Mouse (Mus musculus): ENCODE measurements around the gene Trim26.
A peak's percentile ranks its signal among the peaks of the same experiment; 100 is the strongest.
"Not testable (repeated sequence)": the region's sequence is repeated elsewhere in the genome, so short reads cannot be mapped to it uniquely, and the experiment has no call there.

Trim26 gene

DNA sequence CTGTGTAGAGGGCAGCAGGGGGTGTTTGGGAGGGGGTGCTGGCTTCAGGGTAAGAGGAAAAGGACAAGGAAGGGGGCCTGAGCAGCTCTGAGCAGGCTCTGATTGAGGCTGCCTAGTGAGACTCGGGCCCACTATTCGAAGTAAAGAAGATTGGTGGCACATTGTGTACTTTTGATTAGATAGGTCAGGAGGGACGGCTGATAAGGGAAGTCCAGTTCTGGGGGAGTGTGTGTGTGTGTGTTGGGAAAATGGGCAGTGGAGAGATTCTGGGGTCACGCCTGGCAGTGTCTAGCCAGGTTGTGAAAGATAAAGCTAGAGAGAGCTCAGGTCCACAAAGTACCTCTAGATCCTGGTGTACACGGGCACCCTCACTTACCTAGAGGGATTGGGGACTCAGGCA, 14.7 kb downstream of the Trim26 start:
- no peak for DNase-seq

DNA sequence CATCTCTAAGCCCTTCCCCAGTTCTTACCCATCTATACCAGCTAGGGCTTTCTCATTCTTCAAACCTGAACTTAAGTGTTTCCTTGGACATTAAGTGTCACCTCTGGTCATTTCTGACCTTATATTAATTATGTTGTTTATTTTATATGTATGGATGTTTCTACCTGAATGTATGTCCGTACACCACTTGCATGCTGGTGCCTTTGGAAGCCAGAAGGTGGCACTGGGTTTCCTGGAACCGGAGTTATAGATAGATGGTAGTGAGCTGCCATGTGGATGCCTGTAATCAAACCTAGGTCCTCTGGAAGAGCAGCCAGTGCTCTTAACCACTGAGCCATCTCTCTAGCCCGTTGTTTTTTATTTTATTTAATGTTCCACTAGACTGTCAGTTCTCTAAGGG, 18.6 kb downstream of the Trim26 start:
- DNase-seq, result no peak

- DNase-seq, result no peak
Observed at GRCm38 (mm10) chr17:36856236-36856635, 19.3 kb downstream of the Trim26 start.

- no peak for DNase-seq
Observed at GRCm38 (mm10) chr17:36858181-36858580, 21.2 kb downstream of the Trim26 start.

DNA sequence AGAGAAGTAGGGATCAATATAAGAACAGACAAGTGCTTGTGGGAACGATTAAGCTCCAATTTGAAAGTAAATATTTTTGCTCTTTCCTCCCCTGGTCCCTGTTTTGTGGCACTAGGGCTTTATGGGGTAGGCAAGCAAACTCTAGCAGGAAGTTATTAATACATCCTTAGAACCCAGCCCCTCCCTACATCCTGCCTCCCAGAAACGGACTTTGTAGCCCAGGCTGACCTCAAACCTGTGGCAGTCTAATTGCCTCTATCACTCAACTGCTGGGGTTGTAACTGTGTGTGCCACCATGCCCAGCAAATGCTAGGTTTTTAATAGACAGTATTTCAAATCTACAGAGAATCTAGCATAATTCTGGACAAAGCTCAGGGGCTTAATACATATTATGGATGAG, 24.7 kb downstream of the Trim26 start:
- no peak for DNase-seq

DNA sequence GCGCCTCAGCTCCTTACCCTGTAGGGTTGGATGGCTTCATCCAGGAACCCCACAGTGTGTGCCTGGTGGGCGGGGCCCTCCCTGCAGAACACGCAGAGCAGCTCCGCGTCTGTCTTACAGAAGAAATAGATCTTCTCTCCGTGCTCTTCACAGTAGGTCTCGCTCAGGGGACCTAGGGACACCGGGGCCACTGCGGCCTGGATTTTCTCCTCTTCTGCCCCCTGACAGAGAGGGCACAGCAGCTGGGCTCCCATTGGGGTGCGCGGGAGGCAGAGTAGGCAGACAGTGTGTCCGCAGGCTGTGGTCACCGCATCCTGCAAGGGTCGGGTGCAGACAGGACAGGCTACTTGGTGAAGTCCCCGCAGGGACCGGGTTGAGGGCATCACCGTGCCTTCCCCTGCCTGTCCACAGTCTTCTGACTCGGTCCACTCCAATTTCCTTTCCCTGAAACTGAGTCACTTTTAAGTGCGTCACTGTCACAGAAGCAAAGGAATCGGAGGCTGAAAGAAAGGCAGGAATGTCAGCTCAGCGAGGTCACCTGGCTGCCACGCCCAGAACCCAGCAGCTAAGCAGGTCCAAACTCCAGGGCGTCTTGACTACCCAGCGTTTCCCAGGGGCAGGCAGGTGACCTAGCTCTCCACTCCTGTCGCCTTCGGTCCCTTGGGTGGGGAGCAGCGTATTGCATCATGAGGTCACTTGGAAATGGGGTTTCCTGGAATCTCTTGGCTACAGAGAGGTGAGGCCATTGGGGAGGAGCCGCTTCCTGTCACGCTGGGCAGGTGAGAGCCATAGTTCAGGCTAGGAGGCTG, 30.0 kb downstream of the Trim26 start, which contains the start of gene Trim15:
TSS of gene Trim15 (minus strand) at position 492 of the 809 bp plus-strand sequence.
- DNase-seq, result no peak

GRCm38 (mm10) chr17:36868836-36869235, 31.9 kb downstream of the Trim26 start:
- no peak for DNase-seq

DNA sequence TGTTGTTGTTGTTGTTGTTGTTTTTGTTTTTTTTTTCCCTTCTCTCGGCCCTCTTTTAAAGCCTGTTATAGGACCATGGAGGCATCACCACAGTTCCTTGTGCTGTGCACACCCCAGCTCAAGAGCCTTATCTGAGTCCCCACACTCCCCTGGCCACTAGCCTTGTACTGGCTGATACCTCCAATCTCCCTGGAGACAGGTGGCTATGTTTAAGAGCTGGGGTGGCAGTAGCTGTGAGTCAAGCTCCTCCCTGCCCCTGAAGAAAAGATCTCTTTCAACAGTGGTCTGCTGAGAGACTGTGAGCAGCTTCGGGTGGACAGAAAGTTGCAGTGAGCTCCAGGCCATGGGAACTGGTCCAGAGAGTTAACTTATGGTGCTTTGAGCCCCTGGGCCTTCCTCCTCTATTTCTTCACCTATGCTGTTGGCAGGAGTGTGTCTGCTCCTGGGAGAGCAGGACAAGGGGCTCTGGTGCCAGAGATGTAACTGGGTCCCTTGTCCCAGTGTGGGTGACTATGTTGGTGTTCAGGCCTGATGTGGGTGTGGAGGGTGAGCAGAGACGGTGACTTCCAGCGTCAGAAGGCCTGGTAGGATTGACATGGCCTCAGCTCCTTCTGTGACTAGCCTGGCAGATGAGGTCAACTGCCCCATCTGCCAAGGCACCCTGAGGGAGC, 32.5 kb downstream of the Trim26 start, which contains the start of gene Trim10:
TSS of gene Trim10 (plus strand) at position 291 of the 671 bp plus-strand sequence.
- no peak for DNase-seq

- DNase-seq, result peak; percentile 47 to 49
Observed at GRCm38 (mm10) chr17:36869955-36870810, 33.2 kb downstream of the Trim26 start.

DNA sequence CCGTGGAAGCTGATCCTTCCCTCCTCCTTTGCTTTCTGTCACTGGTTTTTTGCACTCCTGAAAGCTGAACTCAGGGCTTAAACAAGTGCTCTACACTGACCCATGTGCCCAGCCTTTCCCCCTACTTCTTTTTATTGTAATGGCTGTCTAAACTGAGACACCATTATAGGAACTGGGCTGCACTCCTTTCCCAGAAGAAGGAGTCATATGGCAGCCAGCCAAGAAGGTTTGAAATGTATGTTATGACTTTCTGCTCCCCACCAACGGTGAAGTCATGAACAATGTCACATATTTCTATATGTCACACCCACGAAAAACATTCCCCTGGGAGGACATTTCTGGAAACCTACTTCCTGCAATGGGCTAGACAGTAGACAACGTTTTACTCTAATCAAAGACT, 37.7 kb downstream of the Trim26 start:
- DNase-seq, result no peak

- DNase-seq, result no peak
Observed at GRCm38 (mm10) chr17:36883350-36883749, 46.4 kb downstream of the Trim26 start.

DNA sequence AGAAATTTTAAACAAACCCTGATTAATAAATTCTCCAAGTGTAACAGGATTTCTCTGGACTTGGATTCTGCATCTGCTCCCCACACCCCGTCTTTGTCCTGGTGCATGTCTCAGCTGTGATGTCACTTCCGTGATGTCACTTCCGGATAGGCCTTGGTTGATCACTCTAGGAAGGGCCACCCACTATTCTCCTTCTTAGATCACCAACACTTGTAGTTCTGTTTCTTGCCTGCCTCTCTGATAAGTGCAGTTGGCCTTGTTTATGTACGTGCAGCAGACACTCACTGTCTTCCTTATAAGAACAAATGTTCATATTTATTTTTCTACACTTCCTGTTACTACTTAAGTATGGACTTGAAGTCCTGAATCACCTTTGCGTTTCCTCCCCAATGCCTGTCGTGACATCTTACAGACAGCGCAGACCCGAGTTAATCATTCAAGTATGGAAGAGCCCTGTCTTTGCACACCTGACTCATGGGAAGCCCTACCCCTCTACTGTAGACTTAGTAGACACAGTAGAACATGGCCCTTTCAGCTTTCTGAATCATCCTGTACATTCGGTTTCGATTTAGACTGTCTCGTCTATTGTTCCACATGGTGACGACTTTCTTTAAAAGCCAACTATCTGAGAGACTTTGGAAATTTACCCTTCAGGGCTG, 48.3 kb downstream of the Trim26 start:
- no peak for DNase-seq

DNA sequence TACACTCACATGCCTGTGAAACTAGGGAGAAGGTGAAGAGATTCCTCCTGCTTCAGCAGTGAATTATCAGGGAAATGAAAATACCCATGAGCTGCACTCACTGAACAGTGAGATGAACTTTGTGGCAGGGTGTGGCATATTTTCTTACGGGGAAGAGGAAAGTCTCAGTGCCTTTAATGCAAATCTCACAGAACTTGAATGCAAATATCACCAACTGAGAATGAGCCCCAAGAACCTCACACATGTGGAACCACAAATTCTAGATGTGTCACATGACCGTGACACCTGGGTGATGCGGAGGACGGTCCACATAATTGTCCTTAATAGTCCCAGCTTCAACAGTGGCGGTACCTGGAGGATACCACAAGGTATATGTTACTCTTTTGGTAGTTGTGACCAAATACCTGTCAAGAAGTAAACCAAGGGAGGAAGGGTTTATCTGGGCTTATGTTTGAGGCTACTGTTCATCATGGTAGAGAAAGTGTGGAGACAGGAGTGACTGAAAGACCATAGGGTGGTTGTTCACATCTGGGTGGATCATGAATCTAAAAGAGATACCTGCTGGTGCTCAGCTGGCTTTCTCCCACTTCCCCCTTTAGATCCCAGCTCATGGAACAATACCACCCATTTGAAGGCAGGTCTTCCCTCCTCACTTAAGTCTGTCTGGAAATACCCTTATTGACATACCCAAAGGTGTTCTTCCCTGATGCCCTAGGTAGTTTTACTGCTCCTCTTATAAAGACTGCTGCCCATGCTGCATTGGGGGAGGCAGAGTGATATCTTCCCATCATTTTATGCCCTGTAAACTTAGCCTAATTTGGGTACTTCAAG, 53.4 kb downstream of the Trim26 start, which contains the start of gene Trim40:
TSS of gene Trim40 (minus strand) at position 51 of the 831 bp plus-strand sequence.
- DNase-seq, result no peak

DNA sequence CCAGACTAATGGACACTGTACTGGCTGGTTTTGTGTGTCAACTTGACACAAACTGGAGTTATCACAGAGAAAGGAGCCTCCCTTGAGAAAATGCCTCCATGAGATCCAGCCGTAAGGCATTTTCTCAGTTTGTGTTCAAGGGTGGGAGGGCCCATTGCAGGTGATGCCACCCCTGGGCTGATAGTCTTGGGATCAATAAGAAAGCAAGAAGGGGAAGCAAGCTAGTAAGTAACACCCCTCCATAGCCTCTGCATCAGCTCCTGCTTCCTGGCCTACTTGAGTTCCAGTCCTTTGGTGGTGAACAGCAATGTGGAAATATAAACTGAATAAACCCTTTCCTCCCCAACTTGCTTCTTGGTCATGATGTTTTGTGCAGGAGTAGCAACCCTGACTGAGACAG, 54.6 kb downstream of the Trim26 start:
- DNase-seq, result not testable (repeated sequence)

GRCm38 (mm10) chr17:36892362-36892761, 55.4 kb downstream of the Trim26 start:
- peak in 1 of 2 experiments; percentile 45 for DNase-seq

- DNase-seq, result no peak
Observed at GRCm38 (mm10) chr17:36893387-36893786, 56.5 kb downstream of the Trim26 start.

DNA sequence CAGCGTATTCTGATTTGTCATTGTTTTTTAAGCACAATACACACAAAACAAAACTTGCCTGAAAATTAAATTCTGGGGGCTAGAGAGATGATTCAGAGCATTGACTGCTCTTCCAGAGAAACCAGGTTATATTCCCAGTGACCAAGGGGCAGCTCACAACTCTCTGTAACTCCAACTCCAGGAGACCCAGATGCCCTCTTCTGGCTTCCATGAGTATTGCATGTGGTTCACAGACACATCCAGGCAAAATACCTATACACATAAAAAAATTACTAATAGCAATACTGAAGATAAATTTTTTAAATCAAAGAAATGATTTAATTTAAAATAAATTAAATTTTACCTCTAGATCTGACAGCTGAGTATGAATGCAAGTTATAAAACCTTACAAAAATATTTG, 59.6 kb downstream of the Trim26 start:
- peak in 1 of 2 experiments; percentile 47 for DNase-seq

- DNase-seq, result no peak
Observed at GRCm38 (mm10) chr17:36897065-36897464, 60.1 kb downstream of the Trim26 start.

GRCm38 (mm10) chr17:36897552-36898205, 60.7 kb downstream of the Trim26 start, which contains the start of gene Trim31:
Gene Trim31 (plus strand): TSS chr17:36898118.
- DNase-seq, result no peak

DNA sequence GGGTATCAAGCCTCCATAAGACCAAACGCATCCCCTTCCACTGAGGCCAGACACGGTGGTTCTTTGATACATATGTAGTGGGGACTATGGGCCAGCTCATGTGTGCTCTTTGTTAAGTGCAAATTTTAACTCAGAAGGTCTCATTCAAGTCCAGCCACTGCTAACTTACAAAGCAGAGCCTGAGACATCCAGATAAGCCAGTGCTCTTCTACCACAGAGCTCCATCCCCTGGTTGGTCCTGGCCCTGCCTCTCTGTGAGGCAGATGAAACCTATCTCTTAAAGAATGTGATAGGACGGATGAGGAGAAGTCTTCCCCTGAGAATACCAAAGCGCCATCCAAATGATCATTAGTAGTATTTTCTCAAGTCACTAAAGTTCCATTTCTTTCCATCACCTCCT, 62.4 kb downstream of the Trim26 start:
- no peak for DNase-seq

GRCm38 (mm10) chr17:36900001-36900400, 63.1 kb downstream of the Trim26 start:
- no peak for DNase-seq

All from lung, postnatal 4 days (tissue).